Mouse (Mus musculus): ENCODE measurements around the gene Nrg3.

Nrg3 gene

DNA sequence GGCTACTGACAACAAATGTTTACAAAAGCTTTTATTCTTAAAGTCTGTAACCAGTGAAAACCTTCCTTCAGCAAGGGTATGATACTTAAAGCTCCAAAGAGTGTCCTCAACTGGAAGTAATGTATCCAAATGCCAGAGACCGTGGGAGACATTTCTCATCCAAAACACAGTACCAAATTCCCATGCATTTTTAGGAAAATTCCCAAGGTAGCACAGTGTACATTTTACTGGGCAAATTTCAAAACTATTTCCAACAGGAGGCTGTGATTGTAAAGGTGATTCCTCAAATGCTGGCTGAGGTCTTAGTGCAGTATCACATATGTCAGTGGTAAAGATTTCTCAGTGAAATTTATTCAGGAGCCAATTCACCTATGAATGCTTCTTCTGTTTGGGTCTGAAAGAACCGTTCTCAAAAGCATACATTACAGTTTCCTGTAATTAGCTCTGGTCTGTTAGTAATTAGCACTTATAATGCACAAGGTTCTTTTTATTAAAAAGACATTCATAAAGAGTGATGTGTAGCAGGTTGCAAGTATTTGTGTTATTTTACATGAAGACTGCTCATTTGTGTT, 536.3 kb downstream of the Nrg3 start:
- no peak for DNase-seq

GRCm38 (mm10) chr14:38923652-38924051, 549.2 kb downstream of the Nrg3 start:
- no peak for DNase-seq

GRCm38 (mm10) chr14:38920800-38921199, 552.1 kb downstream of the Nrg3 start:
- DNase-seq: no peak

- DNase-seq: no peak
These were observed 602.3 kb downstream of the Nrg3 start for GRCm38 (mm10) chr14:38870591-38870990.

- DNase-seq: no peak
These were observed 625.3 kb downstream of the Nrg3 start for GRCm38 (mm10) chr14:38847566-38847965.

DNA sequence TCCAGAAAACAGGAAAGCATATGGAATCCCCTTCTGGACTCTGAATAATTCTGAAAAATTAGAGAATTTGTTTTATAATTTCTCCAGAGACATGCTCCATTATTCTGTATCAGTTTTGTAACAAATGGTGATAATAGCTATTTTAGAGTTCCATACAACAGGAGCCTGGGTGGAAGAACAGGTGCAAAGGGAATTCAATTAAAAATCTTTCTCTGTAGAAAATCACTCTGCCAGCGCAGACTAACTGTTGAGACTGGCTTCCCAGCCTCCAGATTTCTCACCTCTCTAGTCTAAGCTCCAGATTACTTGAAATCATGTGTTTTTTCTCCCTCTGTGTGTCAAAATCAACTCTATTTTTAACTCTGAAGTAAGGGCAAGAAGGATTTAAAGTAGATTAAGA, 625.8 kb downstream of the Nrg3 start:
- no peak for DNase-seq

DNA sequence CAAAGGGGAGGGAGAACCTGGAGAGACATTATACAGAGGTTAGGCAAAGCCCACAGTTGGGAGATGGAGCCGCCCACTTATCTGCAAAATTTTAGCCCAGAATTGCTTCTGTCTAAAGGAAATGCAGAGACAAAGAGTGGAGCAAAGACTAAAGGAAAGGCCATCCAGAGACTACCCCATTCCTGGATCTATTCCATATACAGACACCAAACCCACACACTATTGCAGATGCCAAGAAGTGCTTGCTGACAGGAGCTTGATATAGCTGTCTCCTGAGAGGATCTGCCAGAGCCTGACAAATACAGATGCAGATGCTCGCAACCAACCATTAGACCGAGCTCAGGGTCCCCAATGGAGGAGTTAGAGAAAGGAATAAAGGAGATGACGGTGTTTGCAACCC, 637.9 kb downstream of the Nrg3 start:
- DNase-seq: no peak

DNA sequence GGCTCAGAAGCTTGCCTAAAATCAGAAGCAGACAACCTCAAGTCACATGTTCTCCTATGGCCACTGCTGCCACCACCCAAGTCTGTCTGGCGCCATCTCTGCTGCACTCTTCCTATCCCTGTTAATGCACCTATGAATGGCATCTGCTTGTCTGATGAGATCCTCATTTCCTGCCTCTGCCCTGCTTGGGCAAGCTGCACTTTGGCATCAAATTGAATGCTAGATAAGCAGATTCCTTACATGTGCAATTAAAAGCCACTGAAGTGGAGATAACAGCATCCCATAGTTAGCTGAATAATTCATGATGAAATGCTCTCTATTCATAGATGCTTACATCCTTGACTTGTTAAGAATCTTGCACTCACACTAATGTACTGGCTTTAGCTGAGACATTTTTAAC, 648.0 kb downstream of the Nrg3 start:
- DNase-seq: no peak

- DNase-seq: no peak
These were observed 675.9 kb downstream of the Nrg3 start for GRCm38 (mm10) chr14:38797027-38797426.

DNA sequence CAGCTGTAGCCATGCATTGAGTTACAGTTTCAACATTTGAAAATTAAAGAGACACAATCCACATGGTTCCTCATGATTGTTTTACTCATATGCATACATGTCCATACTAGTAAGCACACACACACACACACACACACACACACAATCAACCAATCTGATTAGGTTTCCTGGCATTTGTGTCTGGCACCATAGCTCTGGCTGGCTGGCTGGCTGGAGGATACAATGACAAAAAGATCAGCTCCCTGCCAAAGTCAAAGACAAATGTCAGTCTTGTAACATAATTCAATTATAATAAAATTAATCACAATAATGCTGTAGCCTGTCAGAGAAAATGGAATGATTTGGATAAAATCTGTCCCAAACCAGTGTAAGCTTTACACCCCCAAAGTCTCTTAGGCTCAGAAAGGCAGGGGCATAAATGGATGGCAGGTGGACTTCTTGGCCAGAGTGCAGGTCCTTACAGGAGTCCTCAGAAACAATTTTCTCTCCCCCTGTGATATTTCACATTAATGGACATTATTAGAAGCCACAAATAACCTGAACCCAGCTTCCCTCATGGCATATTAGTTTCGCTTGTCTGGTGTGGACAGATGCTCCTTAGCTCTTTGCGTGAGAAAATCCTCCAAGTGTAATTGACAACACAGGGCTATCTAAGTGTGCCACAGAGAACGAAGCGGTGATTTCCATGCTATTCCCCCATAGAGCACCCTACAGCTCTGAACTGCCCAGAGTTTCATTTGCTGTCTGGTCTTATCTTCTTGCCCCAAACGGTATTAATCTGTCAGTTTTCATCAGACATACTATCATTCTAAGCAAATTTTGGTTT, 697.4 kb downstream of the Nrg3 start:
- no peak for DNase-seq

- no peak for DNase-seq
These were observed 698.1 kb downstream of the Nrg3 start for GRCm38 (mm10) chr14:38774811-38775210.

DNA sequence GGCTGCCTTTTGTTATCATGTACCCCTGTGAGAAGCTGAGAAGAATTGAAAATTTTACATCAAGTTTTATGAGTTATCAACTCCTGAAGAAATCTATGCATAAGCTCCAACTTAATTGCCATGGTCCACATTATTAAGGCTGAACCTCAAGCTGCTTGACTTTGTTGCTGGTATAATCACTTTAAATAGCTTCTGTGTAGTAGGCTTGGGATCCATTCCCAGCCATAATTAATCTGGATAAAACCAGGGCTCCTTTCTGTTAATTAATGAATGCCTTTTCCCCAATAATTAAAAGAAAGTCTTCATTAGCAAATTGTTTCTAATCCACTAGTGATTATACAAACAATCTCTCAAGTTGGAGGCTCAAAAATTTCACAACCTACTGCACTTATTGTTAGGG, 742.4 kb downstream of the Nrg3 start:
- DNase-seq: no peak

DNA sequence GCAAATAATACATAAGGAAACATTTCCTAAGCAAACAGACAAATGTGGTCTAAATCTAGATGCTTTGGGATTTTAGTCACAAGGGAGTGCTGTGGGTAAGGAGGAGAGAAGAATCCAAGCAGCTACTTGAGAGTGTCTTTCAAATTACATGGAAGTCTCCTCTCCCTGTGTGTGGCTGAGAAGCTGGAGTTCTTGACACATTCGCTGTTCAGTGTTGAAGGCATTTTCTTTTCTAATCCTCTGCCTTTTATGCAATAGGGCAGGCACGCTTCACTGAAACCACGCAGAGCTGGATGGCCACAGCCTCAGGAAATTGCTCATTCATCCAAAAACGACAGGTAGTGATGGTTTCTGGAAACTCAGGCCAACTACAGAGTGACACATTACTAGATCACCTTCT, 769.0 kb downstream of the Nrg3 start:
- no peak for DNase-seq

DNA sequence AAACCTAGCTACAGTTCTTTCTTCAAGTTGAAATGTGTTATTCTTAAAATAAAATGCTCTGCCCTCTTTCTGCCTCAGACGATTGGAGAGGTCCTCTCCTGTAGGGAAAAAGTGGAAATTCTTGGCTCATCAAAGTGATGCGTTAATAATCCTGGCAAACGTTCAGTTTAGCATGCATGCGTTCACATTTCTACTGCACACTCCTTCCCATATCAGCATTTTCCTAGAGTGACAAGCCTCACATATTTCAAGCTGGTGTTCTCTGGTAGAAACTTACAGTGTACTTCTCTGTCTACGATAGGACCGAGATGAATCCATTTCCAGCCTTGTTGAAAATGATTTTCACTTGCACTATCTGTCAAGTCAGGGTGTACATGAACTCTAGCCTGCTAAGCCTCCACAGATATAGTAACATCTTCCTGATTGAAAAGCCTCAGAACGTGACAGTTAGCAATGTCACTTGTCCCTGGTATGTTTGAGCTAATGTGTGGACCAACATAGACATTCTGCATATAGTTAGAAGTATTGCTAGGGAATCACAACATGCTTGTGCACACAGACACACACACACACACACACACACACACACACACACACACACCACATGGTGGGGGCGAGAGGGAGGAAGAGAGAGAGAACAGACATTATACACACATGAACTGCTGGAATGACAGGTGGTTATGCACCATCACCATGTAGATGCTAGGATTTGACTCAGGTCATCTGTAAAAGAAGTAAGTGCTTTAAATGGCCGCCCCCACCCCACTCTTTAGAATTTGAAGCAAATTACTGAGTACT, 770.1 kb downstream of the Nrg3 start:
- no peak for DNase-seq

DNA sequence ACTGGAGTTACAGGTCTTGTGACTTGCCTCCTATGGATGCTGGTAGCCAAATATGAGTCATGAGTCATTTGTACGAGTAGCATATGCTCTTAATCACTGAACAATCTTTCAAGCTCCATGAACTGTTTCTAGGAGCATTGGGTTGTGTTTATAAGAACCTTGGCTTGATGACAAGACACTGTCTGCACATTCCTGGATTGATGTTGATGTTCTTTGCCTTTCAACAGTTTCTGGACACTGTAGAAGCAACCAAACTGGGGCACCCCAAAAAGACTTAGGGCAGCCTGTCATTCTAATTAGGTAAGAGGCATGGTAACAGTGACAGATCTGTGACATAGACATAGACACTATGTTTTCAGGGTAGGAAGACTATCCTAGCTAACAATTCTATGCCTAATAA, 771.5 kb downstream of the Nrg3 start:
- no peak for DNase-seq

- DNase-seq: no peak
These were observed 771.9 kb downstream of the Nrg3 start for GRCm38 (mm10) chr14:38700972-38701371.

DNA sequence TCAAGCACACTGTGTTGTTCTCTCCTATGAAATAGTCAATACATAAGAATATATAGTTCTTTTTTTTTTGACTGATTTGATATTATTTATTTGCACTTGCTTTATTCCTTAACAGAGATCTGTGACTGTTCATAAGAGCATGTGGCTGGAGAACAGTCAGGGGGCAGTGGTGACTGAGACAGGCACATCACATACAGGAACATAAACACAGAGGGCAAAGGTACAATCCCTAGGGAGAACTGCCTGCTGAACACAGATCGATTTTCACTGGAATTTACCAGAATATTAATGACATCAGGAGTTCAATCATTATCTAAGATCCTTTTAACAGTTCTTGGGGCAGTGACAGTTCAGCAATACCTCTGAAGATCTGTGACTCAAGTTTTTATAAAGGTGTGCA, 812.9 kb downstream of the Nrg3 start:
- DNase-seq: no peak

DNA sequence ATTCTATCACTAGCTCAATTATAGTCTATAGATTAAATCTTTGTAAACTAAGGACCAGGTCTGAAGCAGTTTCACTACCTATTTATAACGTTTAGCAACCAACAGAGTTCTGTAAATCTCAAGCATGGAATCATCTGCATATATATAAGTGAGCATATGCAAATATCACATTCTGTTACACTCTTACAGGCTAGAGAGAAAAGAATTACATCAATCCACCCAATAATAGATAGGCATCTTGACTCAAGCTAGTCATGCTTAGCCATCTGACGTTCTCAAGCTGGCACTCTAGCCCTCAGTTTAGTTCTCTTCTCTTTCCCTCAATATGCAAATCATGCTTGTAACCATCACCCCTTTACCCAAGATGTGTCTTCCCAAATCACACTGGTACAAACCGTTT, 835.8 kb downstream of the Nrg3 start:
- no peak for DNase-seq

DNA sequence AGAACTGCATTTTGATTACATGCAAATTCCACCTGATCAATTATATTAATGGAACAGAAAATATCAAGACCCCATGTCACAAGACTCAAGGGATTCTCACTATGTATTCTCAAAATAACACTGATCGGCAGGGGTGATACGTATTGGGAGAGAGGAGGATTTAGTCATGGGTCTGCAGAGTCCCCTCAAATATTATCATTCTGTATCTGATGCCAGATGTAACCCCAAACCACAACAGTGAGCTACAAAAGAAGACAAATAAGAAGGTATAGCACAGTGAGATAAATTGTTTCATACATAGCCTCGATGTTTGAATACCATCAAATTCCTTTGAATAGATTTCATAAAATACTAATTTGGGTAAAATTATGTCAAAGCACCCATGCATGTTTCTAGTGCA, 842.8 kb downstream of the Nrg3 start:
- no peak for DNase-seq

DNA sequence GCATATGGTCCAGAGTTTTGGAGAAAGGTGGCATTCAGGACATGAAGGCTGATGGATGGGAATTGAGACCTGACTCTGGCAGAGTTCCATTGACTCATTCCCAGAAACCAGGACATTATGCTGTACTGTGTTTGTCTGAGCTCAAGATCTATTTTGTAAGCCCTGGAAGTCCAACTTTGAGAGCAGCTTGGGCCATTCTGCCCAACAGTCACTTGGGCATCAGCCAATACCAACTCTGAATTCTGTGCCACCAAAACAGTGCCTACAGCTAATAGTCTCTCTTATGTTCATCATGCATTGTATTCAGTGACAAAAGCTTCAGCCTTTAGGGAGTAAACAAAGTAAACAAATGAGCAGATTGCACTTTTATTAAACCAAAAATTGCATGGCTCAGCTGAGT, 843.2 kb downstream of the Nrg3 start:
- DNase-seq: no peak

DNA sequence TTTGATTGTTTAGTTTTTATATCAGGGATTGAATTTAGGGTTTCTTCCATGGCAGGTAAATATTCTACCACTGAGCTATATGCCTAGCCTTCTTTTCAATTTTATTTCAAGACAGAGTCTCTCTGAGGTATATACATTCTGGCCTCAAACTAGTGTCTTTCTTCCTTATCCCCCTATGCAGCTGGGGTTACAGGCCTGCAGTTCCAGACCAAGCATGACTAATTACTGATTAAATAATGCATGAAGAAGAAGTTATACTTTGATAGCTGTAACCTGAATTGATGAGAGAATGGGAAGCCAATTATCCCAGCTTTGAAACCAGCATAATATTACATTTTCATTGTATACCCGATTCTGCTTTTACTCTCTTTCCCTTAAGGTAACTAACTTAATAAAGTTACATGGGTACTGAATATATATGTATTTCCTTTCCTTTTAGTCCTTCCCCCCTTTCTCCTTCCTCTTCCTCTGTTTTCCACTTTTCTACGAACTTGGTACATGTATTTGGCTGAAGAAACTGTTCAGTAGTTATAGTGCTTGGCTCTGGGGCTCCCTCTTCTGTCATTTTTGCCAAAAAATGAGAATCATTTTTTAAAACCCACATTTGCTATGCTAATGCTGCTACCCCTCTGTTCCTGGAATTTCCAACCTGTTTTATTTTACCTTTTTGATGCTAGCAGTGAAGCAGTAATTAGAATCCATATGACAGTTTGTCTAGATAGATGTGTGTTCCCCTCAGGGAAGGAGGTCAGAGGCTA, 843.8 kb downstream of the Nrg3 start:
- DNase-seq: no peak

- no peak for DNase-seq
These were observed 855.9 kb downstream of the Nrg3 start for GRCm38 (mm10) chr14:38616969-38617368.

GRCm38 (mm10) chr14:38597735-38598134, 875.2 kb downstream of the Nrg3 start:
- no peak for DNase-seq

Data from kidney, adult 8-10 months (tissue).